Mouse (Mus musculus) embryonic fibroblast, embryonic 13.5 days (primary cell): ENCODE data around the gene Lrp5. TPM values are rescaled to one million over a fixed set of nuclear protein-coding genes. Genes with fewer than 3 reads are reported as not detected.
"Not testable (repeated sequence)": the region's sequence is repeated elsewhere in the genome, so short reads cannot be mapped to it uniquely, and the experiment has no call there.

ENCODE experiments used
- H3K27ac ChIP-seq: 2 replicates; pipeline ENCODE4 v1.5.1; 2012; ENCODE audit warnings: low read length, control low read depth, inconsistent platforms; ENCODE audit not compliant: insufficient read depth
- H3K4me1 ChIP-seq: 2 replicates; pipeline ENCODE4 v1.6.1; 2011; ENCODE audit warnings: low read length; ENCODE audit not compliant: control insufficient read depth, insufficient read depth
- H3K4me3 ChIP-seq: 2 replicates; pipeline ENCODE4 v1.5.1; 2011; ENCODE audit warnings: mild to moderate bottlenecking, control low read depth, low read length; ENCODE audit not compliant: insufficient read depth
- CTCF ChIP-seq: IDR thresholded peaks from 2 replicates; pipeline ENCODE4 v1.5.1; 2011; ENCODE audit warnings: mild to moderate bottlenecking, control low read depth, low read length, moderate library complexity, borderline replicate concordance; ENCODE audit not compliant: insufficient read depth
- POLR2A ChIP-seq: IDR thresholded peaks from 2 replicates; pipeline ENCODE4 v1.6.1; 2011; ENCODE audit warnings: low read depth, mild to moderate bottlenecking, control low read depth, low read length, moderate library complexity
- polyA plus RNA-seq: library from polyadenylated mRNA; stranded (reverse); fragments of >200 nt; gene quantifications from 2 replicates; pipeline ENCODE4 v1.2.4, GENCODE M21; 2011; ENCODE audit warnings: low read depth; ENCODE audit not compliant: missing spikeins, insufficient read length

Gene Lrp5
- polyA plus RNA-seq, 1 experiment, result 32.7 TPM

GRCm38 (mm10) chr19:3593379-3594055 lies 92.8 kb downstream of the Lrp5 start:
- H3K4me1 ChIP-seq, result no peaks in the 10 kb centered on the region
- no peak for TF ChIP-seq CTCF
- TF ChIP-seq POLR2A, result no peak
- H3K27ac ChIP-seq, result no peak overlapping the region
- H3K4me3 ChIP-seq, result no peak overlapping the region

DNA sequence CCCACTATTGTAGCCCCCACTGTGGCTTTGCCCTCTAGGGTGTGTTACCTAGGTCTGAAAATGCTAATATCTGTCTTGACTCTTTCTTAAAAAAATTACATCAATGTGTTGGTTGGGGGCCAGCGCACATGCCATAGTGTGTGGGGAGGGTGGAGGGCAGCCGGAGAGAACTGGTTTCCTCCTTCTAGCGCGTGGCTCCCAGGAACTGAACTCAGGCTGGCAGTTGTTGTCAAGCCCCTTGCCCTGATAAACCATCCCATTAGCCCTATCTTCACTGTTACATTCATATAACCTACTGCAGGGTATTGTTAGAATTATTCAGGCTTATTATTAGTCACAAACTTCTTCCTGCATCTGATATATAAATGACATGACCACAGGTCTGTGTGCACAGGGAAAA lies 96.4 kb downstream of the Lrp5 start:
- Histone ChIP-seq H3K4me1 (no peaks in the 10 kb centered on the region), H3K4me3 (no peak overlapping the region), H3K27ac (no peak overlapping the region)
- TF ChIP-seq CTCF, result no peak
- no peak for TF ChIP-seq POLR2A

- TF ChIP-seq POLR2A (no peak), CTCF (no peak)
- no peak overlapping the region for H3K27ac ChIP-seq
- H3K4me1 ChIP-seq, result no peaks in the 10 kb centered on the region
- H3K4me3 ChIP-seq, result no peak overlapping the region
Observed at GRCm38 (mm10) chr19:3589547-3589946, 96.8 kb downstream of the Lrp5 start.

DNA sequence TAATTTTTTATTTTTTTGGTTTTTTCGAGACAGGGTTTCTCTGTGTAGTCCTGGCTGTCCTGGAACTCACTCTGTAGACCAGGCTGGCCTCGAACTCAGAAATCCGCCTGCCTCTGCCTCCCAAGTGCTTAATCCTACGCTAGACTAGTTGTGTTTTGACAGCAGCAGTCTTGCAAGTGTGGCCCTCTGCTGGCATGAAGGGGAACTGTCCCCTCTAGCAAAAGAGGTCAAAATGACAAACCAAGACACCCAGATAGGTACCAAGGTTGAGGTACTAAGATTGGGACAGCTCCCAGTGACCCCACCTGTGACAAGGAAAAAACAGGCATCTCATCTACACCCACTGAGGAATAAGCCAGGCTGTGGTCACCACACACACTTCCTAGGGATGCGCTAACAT lies 98.6 kb downstream of the Lrp5 start:
- H3K4me3 ChIP-seq, H3K4me1 ChIP-seq, H3K27ac ChIP-seq: not testable (repeated sequence)
- peak; percentile 54; the same call in 1 of the 2 replicates for TF ChIP-seq CTCF

DNA sequence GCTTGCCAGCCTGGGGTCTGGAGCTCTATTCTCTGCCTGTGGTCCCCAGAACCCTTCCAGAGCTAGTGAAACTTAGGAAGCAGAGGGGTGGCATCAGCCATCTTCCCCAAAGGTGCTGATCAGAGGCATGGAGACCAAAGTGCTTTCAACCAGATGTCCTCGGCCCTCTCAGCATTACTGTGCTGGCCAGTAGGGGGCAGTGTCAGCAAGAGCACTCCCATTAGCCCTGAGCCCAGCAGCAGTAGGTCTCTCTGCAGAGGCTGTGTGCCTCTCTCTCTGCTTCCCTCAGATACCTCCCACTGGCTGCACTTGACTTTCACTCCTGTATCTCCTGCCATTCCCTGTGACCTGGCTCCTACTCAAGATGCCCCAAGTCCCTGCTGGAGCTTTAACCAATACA lies 99.8 kb downstream of the Lrp5 start:
- Histone ChIP-seq H3K4me1 (no peaks in the 10 kb centered on the region), H3K27ac (no peak overlapping the region), H3K4me3 (no peak overlapping the region)
- TF ChIP-seq POLR2A (no peak), CTCF (peak; percentile 89)

- no peak for TF ChIP-seq CTCF
- no peak for TF ChIP-seq POLR2A
- Histone ChIP-seq H3K4me3 (no peak overlapping the region), H3K4me1 (no peaks in the 10 kb centered on the region), H3K27ac (no peak overlapping the region)
Observed at GRCm38 (mm10) chr19:3586026-3586425, 100.3 kb downstream of the Lrp5 start.

DNA sequence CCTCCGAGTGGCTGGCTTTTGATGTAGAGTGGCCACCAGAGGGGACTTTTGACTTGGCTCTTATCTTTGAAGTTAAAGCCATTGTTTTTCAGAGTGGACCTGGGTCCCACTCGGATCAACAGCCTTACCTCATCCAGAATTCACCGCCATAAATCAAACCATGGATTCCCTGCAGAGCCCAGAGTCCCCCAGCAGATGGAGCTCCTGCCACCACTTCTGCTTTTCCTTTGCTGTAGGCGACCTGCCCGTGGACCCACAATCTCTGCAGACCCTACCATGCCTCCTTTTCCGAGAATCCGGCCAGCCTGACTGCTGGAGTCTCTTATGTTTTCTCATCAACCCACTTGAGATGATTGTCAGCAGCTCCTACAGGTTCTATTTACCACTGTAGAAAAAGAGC lies 105.0 kb downstream of the Lrp5 start:
- Histone ChIP-seq H3K27ac (no peak overlapping the region), H3K4me1 (no peaks in the 10 kb centered on the region), H3K4me3 (no peak overlapping the region)
- TF ChIP-seq CTCF, result peak; percentile 48; the same call in 1 of the 2 replicates
- TF ChIP-seq POLR2A, result no peak

DNA sequence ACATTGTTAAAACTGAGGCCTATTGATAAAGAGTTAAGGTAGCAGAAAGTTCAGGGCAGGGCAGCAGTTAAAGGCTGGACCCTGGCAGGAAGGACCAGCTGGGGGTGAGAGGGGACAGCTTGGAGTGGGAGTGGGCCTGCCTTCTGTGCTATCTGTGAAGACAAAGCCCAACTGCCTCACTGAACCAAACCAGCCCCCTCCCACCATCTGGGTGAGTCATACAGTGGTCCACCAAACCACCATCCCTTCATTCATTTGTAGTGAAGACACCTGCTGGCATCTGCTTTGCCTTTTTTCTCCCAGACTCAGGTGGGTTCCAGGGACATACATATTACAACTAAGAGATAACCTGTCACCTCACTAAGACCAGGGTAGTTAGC lies 108.5 kb downstream of the Lrp5 start:
- H3K27ac ChIP-seq, result no peak overlapping the region
- H3K4me3 ChIP-seq, result no peak overlapping the region
- TF ChIP-seq CTCF, result no peak
- no peak for TF ChIP-seq POLR2A
- no peaks in the 10 kb centered on the region for H3K4me1 ChIP-seq

DNA sequence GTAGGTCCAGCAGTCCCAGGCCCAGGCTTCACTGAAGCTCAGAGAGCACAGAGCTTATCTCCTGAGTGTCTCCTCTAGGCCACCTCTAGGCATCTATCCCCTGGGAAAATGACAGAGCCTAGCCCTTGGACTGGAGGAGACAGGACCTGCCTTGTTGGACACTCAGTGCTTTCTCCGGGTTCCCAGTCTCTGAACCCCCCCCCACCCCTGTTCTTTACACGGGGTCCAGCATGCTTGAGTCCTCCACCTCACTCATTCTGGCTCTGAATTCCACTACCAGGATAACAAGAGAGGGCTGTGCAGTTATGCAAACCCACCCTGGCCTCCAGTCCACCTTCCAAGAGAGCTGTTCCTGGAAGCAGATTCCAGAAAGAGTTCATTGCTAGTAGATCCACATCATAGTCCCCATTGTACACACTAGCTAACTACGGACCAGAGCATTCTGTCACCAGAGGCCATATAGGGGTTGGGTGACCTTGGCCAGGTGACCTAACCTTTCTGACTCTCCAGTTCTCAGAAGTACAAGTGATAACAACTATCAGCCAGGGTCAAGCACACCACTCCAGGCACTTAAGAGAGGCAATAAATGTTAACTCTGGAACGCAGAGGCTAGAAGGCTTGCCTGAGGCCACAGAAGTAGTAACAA lies 109.0 kb downstream of the Lrp5 start:
- H3K27ac ChIP-seq, result no peak overlapping the region
- H3K4me3 ChIP-seq, result no peak overlapping the region
- no peaks in the 10 kb centered on the region for H3K4me1 ChIP-seq
- TF ChIP-seq POLR2A (no peak), CTCF (no peak)

DNA sequence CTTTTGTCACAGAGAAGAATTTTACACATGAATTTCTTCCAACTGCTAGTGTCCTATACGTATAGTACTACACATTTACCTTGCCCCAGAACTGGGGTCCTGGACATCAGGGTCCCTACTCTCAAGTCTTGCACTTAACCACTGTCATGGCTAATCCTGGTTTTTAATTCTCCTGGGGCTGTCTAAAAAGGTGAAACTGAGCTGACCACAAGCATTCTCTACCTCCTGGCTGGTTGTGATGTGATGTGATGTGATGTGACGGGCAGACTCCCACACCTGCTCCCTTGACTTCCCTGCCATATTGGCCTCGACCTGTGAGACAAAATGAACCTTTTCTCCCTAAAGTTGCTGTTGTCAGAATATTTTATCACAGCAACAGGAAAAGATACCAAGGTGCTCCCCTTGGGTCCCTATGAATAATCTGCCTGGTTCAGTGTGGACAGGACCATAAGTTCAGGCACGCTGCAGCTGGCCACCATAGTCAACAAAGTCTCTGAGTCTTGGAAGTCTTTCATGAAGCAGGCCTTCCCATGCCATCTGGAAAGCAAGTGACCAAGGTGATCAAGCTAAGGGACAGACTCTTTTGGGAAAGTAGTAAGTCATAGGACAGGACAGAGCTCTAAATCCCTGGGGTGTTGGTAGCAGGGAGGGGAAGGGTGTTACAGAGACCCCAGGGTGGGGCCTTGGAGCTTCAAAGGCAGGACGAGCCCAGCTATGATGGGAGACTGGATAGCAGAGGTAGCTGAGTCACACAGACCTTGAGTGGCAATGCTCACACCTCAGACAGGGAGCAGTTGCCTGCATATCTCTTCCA lies 109.7 kb downstream of the Lrp5 start:
- Histone ChIP-seq H3K4me3 (peak overlapping the region; percentile 20; the same call in 1 of the 2 replicates), H3K4me1 (no peaks in the 10 kb centered on the region), H3K27ac (no peak overlapping the region)
- TF ChIP-seq CTCF, result no peak
- no peak for TF ChIP-seq POLR2A
